Mouse (Mus musculus): Measurements from ENCODE around the gene Cox19.

Cox19 gene

DNA sequence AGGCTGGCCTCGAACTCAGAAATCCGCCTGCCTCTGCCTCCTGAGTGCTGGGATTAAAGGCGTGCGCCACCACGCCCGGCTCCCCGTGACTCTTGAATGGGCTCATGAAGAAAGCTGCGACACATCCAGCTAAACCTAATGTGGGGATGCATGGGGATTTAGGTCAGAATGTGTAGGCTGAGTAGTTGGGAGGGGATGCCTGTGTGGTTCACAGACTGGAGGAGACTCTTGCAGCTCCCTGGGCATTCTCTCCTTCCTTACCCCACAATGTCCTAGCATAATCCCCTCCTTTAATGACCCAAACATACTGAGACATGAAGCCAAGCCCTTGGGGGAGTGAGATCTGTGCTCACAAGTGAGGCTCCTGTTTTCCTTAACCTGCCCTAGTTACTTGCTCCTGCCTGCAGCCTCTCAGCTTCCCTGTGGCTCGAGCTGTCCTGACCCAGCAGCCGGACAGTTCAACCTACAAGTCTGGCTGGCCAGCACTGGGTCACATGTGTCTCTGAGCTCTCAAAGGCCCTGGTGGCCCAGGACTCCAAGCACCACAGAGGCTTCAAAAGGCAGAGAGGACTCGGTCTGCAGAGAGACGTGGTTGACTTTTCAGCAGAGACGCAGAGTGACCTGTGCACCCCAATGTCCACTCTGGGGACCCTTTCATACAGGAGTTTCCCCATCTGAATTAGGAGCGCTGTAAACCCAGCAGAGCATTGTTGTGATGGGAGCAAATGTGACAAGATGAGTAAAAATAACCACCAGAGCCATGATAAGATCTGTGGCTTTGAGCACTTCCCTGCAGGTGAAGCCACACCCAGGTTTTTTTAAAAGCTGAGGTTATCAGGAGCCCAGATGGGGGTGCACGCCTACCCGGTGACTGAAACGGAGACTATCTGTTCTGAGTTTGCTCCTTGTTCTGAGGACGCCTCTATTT lies 30.6 kb upstream of the Cox19 start:
- DNase-seq (ENCODE audit: low read depth in 2 of 2, low spot score in 2 of 2), result peak; percentile 67 to 83

DNA sequence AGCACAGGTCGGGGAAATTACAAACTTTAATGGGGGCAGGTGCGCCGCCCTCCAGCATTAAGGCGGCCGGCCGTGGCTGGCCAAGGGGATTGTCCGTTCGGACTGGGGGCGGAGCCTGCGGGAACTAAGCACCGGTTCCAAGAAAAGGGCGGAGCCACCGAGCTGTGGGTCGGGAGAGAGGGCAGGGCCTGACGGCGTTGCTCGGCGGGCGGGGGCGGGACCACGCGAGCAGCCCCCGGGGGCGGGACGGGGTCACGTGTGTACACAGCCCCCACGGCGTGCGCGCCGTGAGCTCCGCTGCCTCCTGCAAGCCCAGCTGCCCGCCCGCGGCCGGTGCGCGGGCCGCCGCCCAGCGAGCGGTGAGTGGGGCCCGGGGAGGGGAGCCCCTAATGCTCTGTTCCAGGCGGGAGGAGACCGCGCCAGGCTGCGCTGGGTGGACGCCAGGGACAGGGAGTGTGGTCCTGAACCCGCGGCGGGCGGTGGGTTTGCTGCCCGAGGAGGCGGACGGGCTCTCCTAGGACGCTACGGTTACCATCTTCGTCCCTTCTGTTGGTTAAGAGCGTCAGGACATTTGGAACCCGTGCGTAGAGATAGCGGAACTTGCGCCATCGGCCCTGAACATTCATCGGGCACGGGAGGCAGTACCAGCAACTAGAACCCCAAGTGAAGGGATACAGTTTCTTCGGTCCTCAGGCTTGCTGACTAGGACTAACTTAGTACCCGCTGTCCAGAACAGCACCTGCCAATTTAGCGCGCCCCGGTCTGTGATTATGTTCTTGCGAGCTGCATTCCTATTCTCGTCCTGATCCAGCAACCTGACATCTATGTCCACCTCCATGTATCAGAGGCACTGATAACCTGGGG lies 29.4 kb upstream of the Cox19 start:
- peak in 1 of 2 experiments; percentile 44 for DNase-seq (ENCODE audit: low read depth in 2 of 2, low spot score in 2 of 2)

DNA sequence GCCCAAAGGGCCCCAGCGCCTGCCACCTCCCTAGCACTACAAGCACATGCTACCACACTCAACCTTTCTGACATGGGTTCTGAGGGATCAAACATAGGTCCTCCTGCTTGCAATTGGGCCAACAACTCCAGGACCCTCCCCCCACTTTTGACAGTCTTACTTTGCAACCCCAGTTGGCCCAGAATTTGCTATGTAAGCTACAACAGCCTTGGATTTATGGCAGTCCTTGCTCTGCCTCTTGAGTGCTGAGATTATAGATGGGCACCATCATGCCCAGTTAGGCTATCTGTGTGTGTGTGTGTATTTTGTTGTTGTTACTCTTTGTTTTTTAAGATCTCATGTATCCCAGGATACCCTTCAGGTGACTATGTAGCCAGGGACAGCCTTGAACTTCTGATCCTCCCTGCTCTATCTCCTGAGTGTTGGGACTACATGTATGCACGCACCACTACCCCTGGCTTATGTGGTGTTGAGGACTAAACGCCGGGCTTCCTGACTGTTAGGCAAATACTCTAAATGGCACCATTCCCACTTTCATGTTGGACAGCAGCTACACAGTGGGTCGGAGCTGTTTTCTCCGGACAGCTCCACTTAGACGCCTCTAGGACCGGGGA lies 28.7 kb upstream of the Cox19 start:
- DNase-seq (ENCODE audit: low read depth in 2 of 2, low spot score in 2 of 2), result no peak

DNA sequence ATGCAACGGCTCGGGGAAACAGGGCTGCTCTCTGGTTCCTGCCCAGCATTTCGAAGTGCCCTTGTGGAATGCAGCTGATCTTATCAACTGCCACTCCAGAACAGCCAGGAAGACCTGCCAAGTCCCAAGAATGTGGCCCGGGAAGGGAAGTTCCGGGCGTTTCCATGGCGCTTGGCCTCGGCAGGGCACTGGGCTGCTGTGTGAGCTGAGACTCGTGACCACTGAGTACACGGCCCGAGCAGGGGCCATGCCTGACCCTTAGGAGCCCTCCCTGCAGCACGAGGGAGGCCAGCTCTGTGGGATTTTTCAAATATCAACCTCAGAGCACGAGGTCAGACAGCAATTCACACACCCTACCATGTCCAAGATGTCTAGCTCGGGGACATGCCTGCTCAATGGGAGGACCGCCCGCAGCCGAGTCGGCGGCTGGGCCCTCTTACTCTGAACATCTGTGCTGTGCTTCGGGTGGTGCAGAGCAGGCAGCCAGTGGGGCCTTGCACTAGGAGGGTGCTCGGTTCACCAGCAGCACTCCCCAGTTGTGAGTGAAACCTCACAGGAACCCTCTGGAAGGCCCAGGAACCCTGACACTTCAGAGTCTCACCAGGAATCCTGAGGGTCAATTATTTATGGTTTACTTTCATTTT lies 27.9 kb upstream of the Cox19 start:
- no peak for DNase-seq (ENCODE audit: low read depth in 2 of 2, low spot score in 2 of 2)

DNA sequence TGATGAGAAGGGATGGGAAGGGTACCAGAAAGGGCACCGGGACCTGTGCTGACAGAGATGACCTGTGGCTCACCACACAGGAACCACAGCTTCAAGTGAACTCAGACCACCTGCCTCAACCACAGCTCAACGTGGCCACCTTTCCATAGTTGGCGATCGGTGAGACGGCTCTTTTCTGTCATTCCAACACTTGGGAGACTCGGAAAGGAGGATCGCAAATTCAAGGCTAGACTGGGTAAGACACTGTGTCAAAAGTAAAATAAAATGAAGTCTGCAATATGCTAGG lies 27.0 kb upstream of the Cox19 start:
- DNase-seq (ENCODE audit: low read depth in 2 of 2, low spot score in 2 of 2), result no peak

DNA sequence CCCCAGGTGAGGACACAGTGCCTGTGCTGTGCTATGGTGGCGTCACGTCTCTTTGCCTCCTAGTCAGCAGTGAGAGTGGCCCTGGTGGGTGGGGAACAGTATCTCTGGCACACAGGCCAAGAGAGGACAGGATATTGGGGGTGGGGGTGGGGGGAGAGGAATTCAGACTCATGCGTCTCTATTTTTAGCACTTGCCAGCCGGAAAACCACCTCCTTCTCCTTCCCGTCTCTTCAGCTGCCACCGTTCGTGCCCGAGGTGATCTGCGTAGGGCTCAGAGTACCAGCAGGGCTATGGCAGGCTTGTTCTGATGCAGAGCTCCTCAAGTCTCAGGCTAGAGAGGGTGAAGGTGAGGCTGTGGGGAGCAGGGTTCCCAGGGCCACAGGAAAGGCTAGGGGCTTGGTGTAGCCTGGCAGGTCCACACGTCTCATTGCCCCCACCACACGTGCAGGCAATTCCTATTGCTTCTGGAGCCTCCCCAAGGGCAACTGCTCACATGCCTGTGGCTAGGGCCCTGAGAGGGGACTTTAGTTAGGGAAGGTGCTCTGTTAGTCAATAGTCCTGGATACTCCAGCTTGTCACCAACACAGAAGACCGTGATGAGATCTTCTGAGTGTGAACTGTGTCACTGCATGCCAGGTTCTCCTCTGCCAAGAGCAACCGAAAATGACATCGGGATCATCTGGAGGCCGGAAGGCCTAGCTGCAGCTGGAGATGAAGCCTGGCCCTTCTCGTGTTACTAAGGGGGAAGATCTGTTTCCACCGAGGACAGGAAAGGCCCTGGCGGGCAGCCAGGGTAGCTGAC lies 26.5 kb upstream of the Cox19 start, which contains the start of gene Gpr146:
Gpr146 (plus strand) TSS at position 230 of the 803 bp plus-strand sequence.
- peak in 1 of 2 experiments; percentile 43 for DNase-seq (ENCODE audit: low read depth in 2 of 2, low spot score in 2 of 2)

DNA sequence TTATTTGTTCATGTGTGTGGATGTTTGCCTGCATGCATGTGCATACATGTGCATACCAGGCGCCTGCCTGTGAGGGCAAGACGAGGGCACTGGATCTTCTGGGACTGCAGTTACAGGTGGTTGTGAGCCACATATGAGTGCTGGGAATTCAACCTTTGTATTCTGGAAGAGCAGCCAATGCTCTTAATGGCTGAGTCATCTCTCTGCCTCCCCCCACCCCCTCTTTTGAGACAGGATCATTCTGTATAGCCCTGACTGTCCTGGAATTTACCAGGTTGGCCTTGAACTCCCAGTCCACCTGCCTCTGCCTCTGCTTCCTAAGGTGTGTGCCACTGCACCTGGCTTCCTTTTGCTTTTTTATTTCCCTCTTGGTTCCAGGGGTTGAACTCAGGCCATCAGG lies 23.6 kb upstream of the Cox19 start:
- DNase-seq (ENCODE audit: low read depth in 2 of 2, low spot score in 2 of 2), result no peak

DNA sequence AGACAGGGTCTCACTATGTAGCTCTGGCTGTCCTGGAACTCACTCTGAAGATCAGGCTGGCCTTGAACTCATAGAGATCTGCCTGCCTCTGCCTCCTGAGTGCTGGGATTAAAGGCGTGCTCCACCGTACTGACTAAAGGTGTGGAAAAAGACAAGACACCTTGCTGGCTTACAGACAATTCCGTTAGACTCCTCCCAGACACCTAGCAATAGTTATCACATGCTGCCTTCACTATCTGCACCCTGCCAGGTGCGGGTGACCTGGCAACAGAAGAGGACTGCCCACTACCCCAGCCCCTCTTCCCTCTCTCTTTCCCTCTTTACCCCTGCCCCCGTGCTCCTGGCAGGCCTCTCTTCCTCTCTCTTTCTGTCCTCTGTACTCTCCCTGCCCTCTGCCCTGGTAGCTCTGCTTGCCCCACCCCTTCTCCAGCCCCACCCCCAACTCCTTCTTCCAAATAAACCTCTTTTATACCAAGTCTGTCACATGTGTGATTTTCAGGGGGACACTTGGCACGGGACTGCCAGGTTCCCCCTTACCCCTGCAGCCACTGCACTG lies 22.7 kb upstream of the Cox19 start:
- no peak for DNase-seq (ENCODE audit: low read depth in 2 of 2, low spot score in 2 of 2)

DNA sequence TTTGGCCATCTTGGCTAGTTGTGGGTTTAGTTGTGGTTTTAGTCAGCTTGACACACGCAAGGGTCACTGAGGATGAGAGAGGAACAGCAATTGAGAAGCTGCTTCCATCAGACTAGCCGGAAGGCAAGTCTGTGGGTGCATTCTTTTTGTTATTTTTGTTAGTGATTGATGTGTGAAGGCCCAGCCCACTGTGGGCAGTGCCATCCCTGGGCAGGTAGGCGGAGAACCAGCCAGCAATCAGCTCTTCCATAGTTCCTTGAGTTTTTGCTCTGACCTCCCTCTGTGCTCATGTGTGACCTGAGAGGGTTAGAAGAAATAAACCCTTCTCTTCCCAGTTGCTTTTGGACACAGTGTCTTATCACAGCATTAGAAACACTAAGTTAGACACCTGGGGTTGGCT lies 21.9 kb upstream of the Cox19 start:
- DNase-seq (ENCODE audit: low read depth in 2 of 2, low spot score in 2 of 2), result no peak

DNA sequence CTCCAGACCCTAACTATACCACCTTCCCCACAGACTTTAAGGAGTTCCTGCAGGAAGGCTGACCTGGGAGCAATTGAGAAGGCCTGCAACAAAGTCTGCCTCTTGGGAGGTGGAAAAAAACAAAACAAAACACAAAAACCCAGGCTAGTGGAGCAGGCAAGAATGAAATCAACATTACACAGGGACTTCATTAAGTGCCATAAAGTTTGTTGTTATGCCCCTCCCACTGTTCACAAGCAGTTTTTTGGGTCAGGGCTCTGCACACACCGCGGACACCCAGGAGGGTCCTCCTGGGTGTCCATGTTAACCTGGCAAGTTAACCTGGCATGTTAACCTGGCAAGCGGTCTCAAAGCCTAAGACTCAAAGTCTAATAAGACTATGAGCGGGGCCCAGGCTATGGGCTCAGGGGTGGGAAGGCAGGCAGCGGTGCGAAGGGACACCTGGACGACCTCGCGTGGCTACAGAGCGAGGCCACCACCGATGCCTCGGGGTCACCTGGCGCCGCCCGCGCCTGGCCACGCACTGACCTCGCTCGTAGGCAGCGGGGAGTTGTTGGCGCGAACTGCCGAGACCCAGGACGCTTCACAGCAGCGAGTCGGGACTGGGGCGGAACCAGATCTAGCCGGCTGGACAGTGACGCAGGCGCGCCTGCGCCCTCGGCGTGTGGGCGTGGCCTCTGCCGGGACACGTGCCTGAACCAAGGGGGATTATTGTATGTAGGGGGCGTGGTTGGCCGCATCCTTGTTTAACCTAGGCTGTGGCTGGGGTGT lies 20.6 kb upstream of the Cox19 start:
- peak; percentile 84 to 92 for DNase-seq (ENCODE audit: low read depth in 2 of 2, low spot score in 2 of 2)

DNA sequence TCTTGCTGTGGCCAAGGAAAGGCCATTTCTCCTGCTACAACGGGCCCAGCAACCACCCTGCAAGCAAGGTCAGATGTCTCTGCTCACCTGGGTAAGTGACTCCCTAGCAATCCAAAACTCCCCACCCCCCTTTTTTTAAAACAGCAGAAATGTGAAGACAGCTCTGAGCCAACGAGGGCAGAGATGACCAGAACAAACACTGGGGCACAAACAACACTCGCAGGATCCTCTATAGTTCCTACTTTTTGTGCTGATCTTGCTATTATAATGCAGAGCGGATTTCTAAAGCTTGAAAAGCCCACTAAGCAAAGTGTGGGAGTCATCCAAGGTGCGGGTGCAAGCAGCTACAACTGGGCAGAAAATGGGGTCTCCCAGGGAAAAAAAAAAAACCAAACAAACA lies 19.9 kb upstream of the Cox19 start:
- no peak for DNase-seq (ENCODE audit: low read depth in 2 of 2, low spot score in 2 of 2)

DNA sequence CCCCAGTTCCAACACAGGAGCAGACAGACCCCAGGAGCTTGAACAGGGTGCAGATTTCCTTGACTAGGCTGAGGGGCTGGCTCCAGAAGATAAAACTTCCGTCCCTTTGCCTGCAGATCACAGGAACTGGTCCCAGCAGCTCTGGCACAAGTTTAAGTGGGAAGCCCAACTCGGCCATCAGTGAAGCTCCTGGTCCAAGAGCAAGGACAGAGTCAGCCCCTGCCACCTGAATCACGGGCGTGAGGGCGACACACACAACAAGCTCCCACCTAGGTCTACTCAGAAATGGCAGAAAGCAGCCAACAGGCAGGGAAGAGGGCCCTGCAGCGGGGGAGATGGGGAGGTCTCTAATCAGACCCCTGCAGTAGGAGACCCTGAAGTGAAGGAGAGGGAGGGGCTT lies 19.1 kb upstream of the Cox19 start:
- DNase-seq (ENCODE audit: low read depth in 2 of 2, low spot score in 2 of 2), result no peak

DNA sequence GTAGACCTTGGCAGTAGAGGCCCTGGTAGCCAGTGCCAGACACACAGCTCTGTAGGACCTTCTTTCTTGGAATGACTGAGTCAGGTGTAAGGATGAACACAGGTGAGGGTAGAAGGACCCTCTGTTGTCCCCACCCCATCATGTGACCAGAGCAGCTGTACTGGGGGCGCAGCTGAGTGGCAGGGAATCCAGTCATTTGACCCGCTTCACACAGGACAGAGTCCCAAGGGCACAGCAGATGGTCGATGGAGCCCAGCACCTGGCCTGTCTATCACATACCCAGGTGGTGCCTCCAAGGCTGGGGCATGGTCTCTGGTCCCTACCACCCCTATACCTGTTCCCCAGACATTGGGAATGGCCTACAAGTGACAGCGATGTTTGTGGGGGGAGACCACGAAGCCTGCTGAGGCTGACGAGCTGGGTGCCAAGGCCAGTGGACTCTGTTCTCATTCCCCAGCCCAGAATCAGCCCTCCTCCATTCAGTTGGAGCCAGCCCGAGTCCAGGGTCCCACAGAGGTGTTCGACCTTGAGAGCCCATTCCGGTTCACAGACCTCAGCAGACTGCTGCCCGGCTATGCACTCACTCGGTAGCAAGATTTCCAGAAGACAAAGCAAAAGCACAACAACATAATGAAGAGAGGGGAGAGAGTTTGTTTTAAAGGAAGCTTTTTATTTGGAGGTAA lies 17.6 kb upstream of the Cox19 start:
- DNase-seq (ENCODE audit: low read depth in 2 of 2, low spot score in 2 of 2), result no peak

DNA sequence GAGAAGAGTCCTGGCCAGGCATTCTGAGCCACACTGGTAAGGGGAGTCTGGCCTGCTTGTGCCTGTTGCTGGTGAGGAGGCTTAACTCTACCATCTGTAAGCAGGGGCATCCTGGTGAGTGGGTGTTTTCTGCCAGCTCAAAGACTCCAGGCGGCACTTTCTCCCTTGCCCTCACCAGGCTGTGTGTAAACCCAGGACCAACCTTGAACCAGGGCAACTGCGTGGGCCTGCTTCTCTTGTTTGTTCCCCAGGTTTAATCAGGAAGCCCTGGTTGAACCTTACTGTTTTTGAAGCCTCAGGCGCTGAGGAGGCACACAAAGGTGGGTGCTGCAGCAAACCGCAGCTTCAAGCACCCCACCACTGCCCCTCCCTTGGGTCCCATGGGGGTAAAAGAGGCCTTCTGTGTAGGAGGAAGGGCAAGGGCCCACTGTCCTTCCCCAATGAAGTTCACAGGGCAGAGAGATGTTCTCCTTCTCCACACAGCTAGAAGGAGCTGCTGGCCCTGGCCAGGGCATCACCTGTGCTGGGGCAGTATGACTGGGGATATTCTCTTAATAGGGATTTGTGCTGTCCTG lies 16.8 kb upstream of the Cox19 start:
- DNase-seq (ENCODE audit: low read depth in 2 of 2, low spot score in 2 of 2), result peak in 1 of 2 experiments; percentile 33

DNA sequence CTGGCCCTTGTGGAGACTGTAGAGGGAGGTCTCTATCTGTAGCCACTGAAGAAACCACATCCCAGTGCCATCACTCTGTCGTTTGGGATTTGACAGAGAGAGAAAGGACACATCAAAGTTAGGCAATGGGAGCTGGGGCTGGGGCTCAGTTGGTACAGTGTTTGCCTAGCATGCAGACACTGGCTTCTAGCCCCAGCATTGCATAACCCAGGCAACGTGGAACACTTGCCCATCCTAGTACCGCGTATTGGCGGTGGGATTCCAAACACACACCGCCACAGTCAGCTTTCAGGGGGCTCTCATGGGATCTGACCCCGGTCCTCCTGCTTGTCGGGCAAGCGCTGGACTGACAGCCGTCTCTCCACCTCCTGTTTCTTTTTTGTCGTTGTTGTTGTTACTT lies 15.3 kb upstream of the Cox19 start:
- DNase-seq (ENCODE audit: low read depth in 2 of 2, low spot score in 2 of 2), result no peak

DNA sequence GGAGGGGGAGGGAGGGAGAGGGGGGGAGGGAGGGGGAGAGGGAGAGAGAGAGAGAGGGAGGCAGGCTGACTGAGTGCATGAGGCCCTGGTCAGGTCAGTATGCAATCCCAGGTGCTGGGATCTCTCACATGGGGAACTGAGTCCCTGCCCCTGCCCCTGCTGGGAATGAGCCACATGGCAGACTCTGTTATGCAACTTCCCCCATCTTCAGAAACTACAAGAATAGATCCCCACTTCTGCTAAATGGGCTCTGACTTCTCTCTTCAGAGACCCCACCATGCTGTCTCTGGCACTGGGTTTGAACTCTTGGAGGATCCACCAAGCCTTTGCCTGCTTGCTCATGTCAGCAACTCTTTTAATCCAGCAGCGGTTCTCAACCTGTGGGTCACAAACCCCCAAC lies 14.6 kb upstream of the Cox19 start:
- DNase-seq (ENCODE audit: low read depth in 2 of 2, low spot score in 2 of 2), result no peak

DNA sequence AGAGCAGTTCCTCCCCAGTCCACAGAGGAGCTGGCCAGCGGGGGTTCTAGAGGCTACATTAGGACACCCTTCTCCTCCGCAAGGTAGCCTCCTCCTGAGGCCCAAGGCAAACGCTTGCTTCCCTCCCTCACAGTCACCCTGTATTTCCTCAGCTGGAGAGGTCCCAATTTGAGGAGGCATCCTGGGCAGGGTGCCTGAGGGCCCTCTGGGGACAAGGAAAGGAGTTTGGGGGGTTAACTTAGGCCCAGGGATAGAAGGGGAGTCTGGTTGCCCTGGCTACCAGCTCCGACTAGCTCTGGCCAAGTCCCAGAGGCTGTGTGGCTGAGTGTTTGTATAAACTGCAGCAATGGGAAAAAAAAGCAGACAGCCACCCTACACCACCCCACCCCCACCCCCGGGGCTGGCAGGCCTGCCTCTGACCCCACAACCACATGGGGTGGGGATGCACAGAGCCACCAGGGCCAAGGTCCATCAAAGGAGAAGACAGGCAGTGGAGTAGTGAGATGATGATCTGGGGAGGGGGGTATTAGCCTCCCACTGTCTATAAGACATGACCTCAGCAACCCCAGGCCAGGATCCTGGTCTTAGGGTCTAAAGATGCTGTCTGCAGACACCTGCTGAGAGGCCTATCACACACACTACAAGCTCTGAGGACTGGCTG lies 13.8 kb upstream of the Cox19 start:
- no peak for DNase-seq (ENCODE audit: low read depth in 2 of 2, low spot score in 2 of 2)

Data from CD8-positive naive resting alpha-beta T cell, adult 2 months (primary cell).